35 mouse cellular contexts compared by ENCODE assay signal in the genomic region with DNA sequence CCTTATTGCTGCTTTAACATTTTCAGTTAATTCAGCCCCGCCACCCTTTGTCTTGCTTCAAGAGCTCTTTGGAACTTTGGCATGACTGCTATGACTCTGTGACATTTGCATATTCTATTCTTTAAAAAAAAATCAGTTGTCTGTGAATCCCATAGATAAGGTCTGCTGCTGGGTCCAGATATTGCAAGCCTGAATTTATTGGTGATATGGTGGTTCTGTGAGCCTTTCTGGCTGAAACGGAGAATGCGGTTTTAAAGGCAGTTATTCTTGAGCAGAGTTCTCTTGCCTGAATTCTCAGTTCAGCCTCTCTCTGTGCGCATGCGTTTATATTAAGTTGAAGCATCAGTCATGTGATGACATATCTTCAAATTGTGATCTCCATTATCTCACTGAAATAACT.
"Had no signal": no experiment of that assay in that cellular context is flagged by ENCODE, and none has a peak within 500 bp of the region (broad histone marks: within the 10 kb centered on the region; RNA-seq: fewer than 3 reads in every experiment).

No protein-coding gene starts in this region.

- H3K9ac ChIP-seq: heart, embryonic 12.5 days; heart, embryonic 13.5 days; heart, embryonic 15.5 days; hindbrain, embryonic 12.5 days; hindbrain, embryonic 13.5 days; hindbrain, embryonic 14.5 days; hindbrain, embryonic 15.5 days; intestine, embryonic 15.5 days; kidney, embryonic 15.5 days had no signal

- DNase-seq: heart, postnatal 10 days; heart, postnatal 14 days; heart, postnatal 36 days; heart, postnatal 4 days; kidney, adult 11 months; kidney, adult 18-20 months; kidney, adult 2 months; kidney, adult 8-10 months; kidney, adult 9 months; kidney, postnatal 10 days; kidney, postnatal 14 days; kidney, postnatal 25 days; kidney, postnatal 36 days; kidney, postnatal 4 days; layer of hippocampus, adult 9-11 months; layer of hippocampus, postnatal 36 days had no signal

- H3K27ac ChIP-seq: heart, embryonic 10.5 days; heart, embryonic 13.5 days; heart, embryonic 15.5 days; hindbrain, embryonic 10.5 days; hindbrain, embryonic 12.5 days; hindbrain, embryonic 13.5 days; hindbrain, embryonic 14.5 days; hindbrain, embryonic 15.5 days; hindbrain, postnatal 0 days; intestine, embryonic 15.5 days; kidney, embryonic 15.5 days; kidney, postnatal 0 days; layer of hippocampus, adult 2 months had no signal

- H3K4me1 ChIP-seq: heart, embryonic 10.5 days; heart, embryonic 12.5 days; heart, embryonic 13.5 days; heart, embryonic 15.5 days; hindbrain, embryonic 10.5 days; hindbrain, embryonic 12.5 days; hindbrain, embryonic 13.5 days; hindbrain, embryonic 15.5 days; intestine, embryonic 15.5 days; kidney, embryonic 15.5 days had no signal

- H3K27me3 ChIP-seq: heart, embryonic 12.5 days; heart, embryonic 13.5 days; heart, embryonic 15.5 days; hindbrain, embryonic 12.5 days; hindbrain, embryonic 13.5 days; hindbrain, embryonic 15.5 days; intestine, embryonic 15.5 days; kidney, embryonic 15.5 days had no signal

- H3K4me3 ChIP-seq: heart, embryonic 10.5 days; heart, embryonic 12.5 days; heart, embryonic 13.5 days; heart, embryonic 15.5 days; hindbrain, embryonic 10.5 days; hindbrain, embryonic 12.5 days; hindbrain, embryonic 13.5 days; hindbrain, embryonic 15.5 days; intestine, embryonic 15.5 days; kidney, embryonic 15.5 days; layer of hippocampus, adult 2 months had no signal

- H3K36me3 ChIP-seq: heart, embryonic 10.5 days; heart, embryonic 12.5 days; heart, embryonic 13.5 days; heart, embryonic 15.5 days; hindbrain, embryonic 10.5 days; hindbrain, embryonic 12.5 days; hindbrain, embryonic 13.5 days; hindbrain, embryonic 15.5 days; intestine, embryonic 15.5 days; kidney, embryonic 15.5 days had no signal

- H3K4me2 ChIP-seq: heart, embryonic 11.5 days; heart, embryonic 12.5 days; heart, embryonic 13.5 days; heart, embryonic 15.5 days; hindbrain, embryonic 12.5 days; hindbrain, embryonic 13.5 days; hindbrain, embryonic 14.5 days; hindbrain, embryonic 15.5 days; intestine, embryonic 15.5 days; kidney, embryonic 15.5 days had no signal

- H3K9me3 ChIP-seq: heart, embryonic 10.5 days; heart, embryonic 12.5 days; heart, embryonic 13.5 days; heart, embryonic 15.5 days; hindbrain, embryonic 10.5 days; hindbrain, embryonic 12.5 days; hindbrain, embryonic 13.5 days; hindbrain, embryonic 15.5 days; intestine, embryonic 15.5 days; kidney, embryonic 15.5 days had no signal

- ATAC-seq: hindbrain, embryonic 16.5 days; hindbrain, postnatal 0 days; inflammation-experienced regulatory T-cells, adult 6 months; intestine, embryonic 15.5 days; intestine, embryonic 16.5 days; intestine, postnatal 0 days had no signal
